Comparison of ENCODE assay signal across 10 mouse cellular contexts in the genomic region with DNA sequence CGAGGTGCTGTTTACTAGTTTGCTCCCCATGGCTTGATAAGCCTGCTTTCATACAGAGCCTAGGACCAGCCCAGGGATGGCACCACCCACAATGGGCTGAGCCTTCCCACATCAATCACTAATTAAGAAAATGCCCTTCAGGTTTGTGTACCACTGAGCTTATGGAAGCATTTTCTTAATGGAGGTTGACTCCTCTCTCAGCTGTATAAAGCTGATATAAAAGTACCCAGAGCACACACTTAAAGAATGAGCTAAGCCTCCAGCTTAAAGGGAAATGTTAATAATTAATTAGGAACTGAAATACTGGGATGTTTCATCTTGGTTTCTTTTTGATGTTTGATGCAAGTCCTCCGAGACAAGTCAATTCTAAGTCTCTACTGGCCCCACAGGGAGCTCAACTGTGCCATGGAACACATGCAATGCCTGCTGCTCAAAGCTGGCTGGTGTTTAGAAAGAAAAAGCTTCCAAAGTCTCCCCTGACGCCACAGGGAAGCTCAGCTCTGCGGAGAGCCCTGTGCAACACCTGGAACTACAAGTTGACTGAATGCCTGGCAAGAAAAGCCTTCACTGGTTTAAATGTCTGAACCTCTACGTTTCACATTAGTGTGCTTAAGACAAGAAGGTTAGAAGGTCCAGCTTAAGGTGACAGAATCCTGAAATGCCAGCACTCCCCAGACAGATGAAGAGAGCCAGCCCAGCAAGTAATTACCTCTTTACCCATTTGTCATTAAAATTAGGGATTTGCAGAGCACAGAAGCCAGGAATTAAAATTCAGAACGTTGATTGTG. TPM values are rescaled to one million over a fixed set of nuclear protein-coding genes. Genes with fewer than 3 reads are reported as not detected.
DNase-seq lines count a peak whose midpoint lies in the region; ATAC-seq lines count a peak whose summit lies in the region.
"Had no signal": no experiment of that assay in that cellular context is flagged by ENCODE, and none has a peak within 500 bp of the region (broad histone marks: within the 10 kb centered on the region; RNA-seq: fewer than 3 reads in every experiment).

No protein-coding gene starts in this region.

- no peak overlapping the region for H3K4me3 ChIP-seq in limb, embryonic 12.5 days (replicated peaks)
- no peak overlapping the region for H3K4me3 ChIP-seq in limb, embryonic 10.5 days
- H3K4me3 ChIP-seq in hindbrain, embryonic 12.5 days: no peak overlapping the region
- H3K4me3 ChIP-seq in neural tube, embryonic 15.5 days (replicated peaks): no peak overlapping the region
- H3K4me3 ChIP-seq: neural tube, embryonic 12.5 days had no signal

- DNase-seq in limb, embryonic 10.5 days (ENCODE audit: low spot score): no peak
- peak; percentile 18 to 28 for DNase-seq in kidney, postnatal 36 days
- no peak for DNase-seq in right cerebral cortex, adult 18-20 months
- no peak for DNase-seq in urinary bladder, postnatal 14 days (ENCODE audit: low spot score)
- DNase-seq in ovary, postnatal 10 days (ENCODE audit: low spot score): no peak
- DNase-seq: gastrocnemius, postnatal 25 days had no signal

- WGBS in limb, embryonic 12.5 days: 16% methylated on average over 6 of the region's 6 CpGs
- 28% methylated on average over 6 of the region's 6 CpGs for WGBS in limb, embryonic 10.5 days
- whole genome bisulfite sequencing in hindbrain, embryonic 12.5 days: 17% methylated on average over 6 of the region's 6 CpGs
- 14% methylated on average over 6 of the region's 6 CpGs for WGBS in neural tube, embryonic 15.5 days

- peak overlapping the region; percentile 50 for H3K27ac ChIP-seq in limb, embryonic 12.5 days
- no peak overlapping the region for H3K27ac ChIP-seq in limb, embryonic 10.5 days
- H3K27ac ChIP-seq in hindbrain, embryonic 12.5 days: peak overlapping the region; percentile 49
- H3K27ac ChIP-seq in neural tube, embryonic 15.5 days (replicated peaks): peak overlapping the region; percentile 51
- H3K27ac ChIP-seq: neural tube, embryonic 12.5 days had no signal

- no peaks in the 10 kb centered on the region for H3K36me3 ChIP-seq in limb, embryonic 12.5 days
- H3K36me3 ChIP-seq in limb, embryonic 10.5 days: no peaks in the 10 kb centered on the region
- no peaks in the 10 kb centered on the region for H3K36me3 ChIP-seq in hindbrain, embryonic 12.5 days
- no peaks in the 10 kb centered on the region for H3K36me3 ChIP-seq in neural tube, embryonic 15.5 days
- H3K36me3 ChIP-seq: neural tube, embryonic 12.5 days had no signal

- peak; percentile 33; the same call in 1 of the 2 replicates for ATAC-seq in limb, embryonic 12.5 days (ENCODE audit: insufficient number of reproducible peaks, insufficient read depth, low FRiP score, low TSS enrichment, low read depth)
- ATAC-seq in hindbrain, embryonic 12.5 days (ENCODE audit: low FRiP score): no peak
- ATAC-seq in neural tube, embryonic 15.5 days (ENCODE audit: low FRiP score): no peak

- H3K9me3 ChIP-seq in limb, embryonic 12.5 days: no peaks in the 10 kb centered on the region
- H3K9me3 ChIP-seq in limb, embryonic 10.5 days (replicated peaks): no peaks in the 10 kb centered on the region
- no peaks in the 10 kb centered on the region for H3K9me3 ChIP-seq in hindbrain, embryonic 12.5 days (replicated peaks)
- no peaks in the 10 kb centered on the region for H3K9me3 ChIP-seq in neural tube, embryonic 15.5 days (replicated peaks)
- H3K9me3 ChIP-seq: neural tube, embryonic 12.5 days had no signal

- no peaks in the 10 kb centered on the region for H3K27me3 ChIP-seq in limb, embryonic 12.5 days
- no peaks in the 10 kb centered on the region for H3K27me3 ChIP-seq in limb, embryonic 10.5 days (ENCODE audit: low read depth, poor library complexity, severe bottlenecking)
- no peaks in the 10 kb centered on the region for H3K27me3 ChIP-seq in hindbrain, embryonic 12.5 days
- no peaks in the 10 kb centered on the region for H3K27me3 ChIP-seq in neural tube, embryonic 15.5 days (replicated peaks)
- H3K27me3 ChIP-seq: neural tube, embryonic 12.5 days had no signal

- H3K4me1 ChIP-seq in limb, embryonic 12.5 days (replicated peaks): peaks cover 28% of the 10 kb centered on the region
- peaks cover 11% of the 10 kb centered on the region; the same call in 1 of the 2 replicates for H3K4me1 ChIP-seq in limb, embryonic 10.5 days
- peaks cover 45% of the 10 kb centered on the region for H3K4me1 ChIP-seq in hindbrain, embryonic 12.5 days
- peaks cover 46% of the 10 kb centered on the region for H3K4me1 ChIP-seq in neural tube, embryonic 15.5 days

- H3K4me2 ChIP-seq in limb, embryonic 12.5 days: no peak overlapping the region
- H3K4me2 ChIP-seq in hindbrain, embryonic 12.5 days (replicated peaks): no peak overlapping the region
- H3K4me2 ChIP-seq in neural tube, embryonic 15.5 days: no peak overlapping the region
- H3K4me2 ChIP-seq: neural tube, embryonic 12.5 days had no signal

- H3K9ac ChIP-seq in limb, embryonic 12.5 days (replicated peaks): no peak overlapping the region
- no peak overlapping the region for H3K9ac ChIP-seq in hindbrain, embryonic 12.5 days
- no peak overlapping the region for H3K9ac ChIP-seq in neural tube, embryonic 15.5 days (replicated peaks)
- H3K9ac ChIP-seq: neural tube, embryonic 12.5 days had no signal

RNA-seq across cellular contexts. Expression of gene Kif21a, which starts 36.8 kb away (rescaled TPM):
- polyA plus RNA-seq in limb, embryonic 12.5 days (2016; fragmentation: Nextera tagmentation; extraction: Ambion mirVana): 6.1 and 6.3 TPM in 2 replicates
- 2.1 and 3.1 TPM in 2 replicates for polyA plus RNA-seq in limb, embryonic 10.5 days (2016; fragmentation: Nextera tagmentation; extraction: Ambion mirVana)
- 38.6 and 39.7 TPM in 2 replicates for polyA plus RNA-seq in hindbrain, embryonic 12.5 days (2016; fragmentation: Nextera tagmentation; extraction: Ambion mirVana)
- polyA plus RNA-seq in neural tube, embryonic 15.5 days (2015; fragmentation: Nextera tagmentation; extraction: Ambion mirVana): 34.8 and 40.1 TPM in 2 replicates

Comparison
In these comparisons a context has a peak if more than half of its experiments do, and no peak if none do; other contexts are left out.
1. DNase-seq: peak in kidney, postnatal 36 days (2 of 2); none in limb, embryonic 10.5 days (single experiment), right cerebral cortex, adult 18-20 months (single experiment), urinary bladder, postnatal 14 days (single experiment) and ovary, postnatal 10 days (single experiment).